Mouse (Mus musculus): ENCODE measurements at regions not wholly inside any gene's neighbourhood (a gene's known extent, or its start where the extent isn't known, plus 50 kb on each side); places are given as distances from the start of the nearest gene placed in this dataset.

DNA sequence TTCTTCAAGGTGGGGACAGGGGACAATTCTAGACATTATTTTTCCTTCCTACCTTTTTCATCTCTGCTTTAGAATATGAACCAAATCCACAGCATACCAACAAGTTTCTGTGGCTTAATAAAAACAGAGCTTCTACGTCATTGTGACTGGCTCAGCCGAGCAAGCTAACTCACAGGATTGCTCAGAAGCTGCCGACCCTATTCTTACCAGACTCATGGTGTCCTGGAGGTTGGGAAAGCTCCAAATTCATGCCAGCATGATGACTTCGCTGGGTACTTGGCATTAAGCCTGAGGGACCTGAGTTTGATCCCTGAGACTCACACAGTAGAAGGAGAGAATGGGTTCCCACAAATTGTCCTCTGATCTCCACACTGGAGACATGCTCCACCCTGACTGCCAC, 253.1 kb upstream of the Tbl1xr1 start:
- DNase-seq, result peak; percentile 6 to 20

DNA sequence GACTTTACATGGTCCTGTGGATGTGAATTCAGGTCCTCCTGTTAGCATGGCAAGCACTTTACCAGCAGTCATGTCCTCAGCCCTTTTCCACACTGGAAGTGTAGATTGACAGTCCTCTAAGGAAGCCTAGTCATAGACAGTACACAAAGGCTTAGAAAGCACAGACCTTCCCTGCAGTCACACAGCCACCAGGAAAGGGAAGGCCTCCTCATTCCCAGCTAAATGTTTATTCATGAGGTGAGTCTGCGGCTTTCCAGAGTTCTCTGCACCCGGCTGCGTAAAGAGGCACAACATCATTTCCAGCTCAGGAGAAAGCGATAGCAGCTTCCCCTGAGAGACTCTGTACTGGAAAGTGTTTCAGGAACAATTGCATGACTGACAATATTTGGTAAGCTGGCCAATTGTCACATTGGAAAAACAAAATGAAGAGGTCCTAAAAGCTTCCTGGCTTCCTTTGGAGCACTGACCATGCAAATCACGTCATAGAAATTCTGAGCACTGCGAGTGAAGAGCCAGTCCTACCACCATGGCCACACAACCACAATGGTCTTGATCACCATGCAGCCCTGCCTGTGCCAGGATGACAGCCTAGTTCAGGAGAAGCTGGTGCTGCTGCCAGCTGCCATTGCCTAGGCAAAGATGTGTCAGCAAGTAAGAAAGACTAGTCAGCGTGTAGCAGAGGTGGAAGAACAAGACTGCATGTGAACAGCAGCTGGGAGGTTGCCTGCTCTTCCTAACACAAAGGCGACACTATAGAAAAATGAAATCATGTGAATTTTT, 252.2 kb upstream of the Tbl1xr1 start:
- DNase-seq, result peak; percentile 11 to 17

DNA sequence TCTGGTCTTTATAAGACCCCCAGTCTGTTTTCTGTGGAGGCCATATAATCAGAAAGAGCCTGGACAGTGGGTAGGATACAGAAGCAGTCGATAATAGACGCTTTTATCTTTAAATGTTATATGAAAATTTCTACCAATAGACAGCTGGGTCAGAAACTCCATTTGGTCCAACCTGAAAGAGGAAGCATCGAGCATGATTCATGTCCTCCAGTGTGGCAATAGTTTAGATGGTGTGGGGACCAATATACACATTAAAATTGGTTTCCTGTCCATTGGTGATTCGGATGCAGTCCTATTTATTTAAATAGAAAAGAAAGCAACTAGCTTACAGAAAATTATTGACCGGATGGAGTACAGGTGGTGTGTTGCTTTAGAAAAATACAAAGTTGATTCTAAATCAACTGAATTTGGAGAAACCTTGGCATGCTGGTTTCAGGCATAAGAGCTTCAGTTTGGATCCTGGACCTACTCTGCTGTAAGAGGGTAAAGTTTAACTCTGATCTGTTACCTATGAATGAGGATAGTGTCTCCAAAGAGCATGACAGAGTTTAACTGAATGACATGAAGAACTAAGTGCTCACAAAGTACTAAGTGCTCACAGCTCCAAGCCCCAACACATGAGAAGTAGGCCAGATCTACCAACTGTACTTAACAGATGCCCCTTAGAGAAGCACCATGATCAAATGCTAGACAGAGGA, 251.4 kb upstream of the Tbl1xr1 start:
- DNase-seq, result no peak

DNA sequence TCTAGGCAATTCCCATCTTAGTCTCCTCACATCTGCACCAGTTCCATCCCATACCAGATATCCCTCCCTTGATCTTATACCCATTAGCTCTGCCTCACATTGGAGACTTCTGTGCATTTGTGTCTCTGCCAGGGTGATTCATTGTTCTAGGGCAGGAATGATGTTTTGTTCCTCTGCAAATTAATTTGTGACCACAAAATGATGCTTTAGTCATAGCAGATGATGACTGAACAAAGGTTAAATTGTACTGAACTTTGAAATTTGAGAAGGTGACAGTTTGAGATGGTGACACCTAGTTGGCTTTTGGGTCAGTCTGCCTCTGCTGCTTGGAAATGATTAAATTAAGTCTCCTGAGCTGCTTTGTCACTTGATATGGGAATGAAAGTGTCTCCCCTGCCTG, 248.8 kb upstream of the Tbl1xr1 start:
- DNase-seq, result no peak

DNA sequence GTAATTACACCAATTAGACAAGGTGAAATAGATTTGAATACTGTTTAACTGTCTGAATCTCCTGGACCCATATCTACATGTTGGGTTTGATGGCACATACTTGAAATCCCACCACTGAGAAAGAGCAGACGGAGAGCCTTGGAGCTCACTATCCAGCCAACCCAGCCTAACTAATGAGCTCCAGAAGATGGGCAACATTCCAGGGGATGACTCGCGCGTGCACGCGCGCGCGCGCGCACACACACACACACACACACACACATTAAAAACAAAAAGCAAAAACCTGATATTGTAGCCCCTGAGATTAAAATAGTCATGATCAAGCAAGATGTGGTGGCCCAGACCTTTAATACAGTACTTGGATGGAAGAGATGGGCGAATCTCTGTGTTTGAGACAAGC, 243.3 kb upstream of the Tbl1xr1 start:
- peak; percentile 61 for DNase-seq

DNA sequence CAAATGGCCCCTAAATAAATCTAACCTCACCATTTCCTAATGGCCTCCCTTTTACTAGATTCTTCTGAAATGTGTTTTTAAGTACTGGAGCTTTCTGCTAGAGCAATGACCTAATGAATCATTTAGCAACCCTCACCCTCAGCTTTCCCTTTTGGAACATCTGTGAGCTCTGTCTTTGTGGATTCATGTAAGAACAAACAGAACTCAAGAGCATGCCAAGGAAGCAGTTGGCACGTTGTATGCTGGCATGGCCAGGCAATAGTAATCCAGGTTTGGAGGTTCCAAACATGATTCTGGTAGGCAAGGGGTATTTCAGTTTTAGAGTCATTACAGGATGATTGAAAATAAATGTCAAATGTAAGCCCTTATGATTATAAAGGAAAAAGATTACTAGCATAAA, 240.9 kb upstream of the Tbl1xr1 start:
- peak; percentile 57 to 58 for DNase-seq

DNA sequence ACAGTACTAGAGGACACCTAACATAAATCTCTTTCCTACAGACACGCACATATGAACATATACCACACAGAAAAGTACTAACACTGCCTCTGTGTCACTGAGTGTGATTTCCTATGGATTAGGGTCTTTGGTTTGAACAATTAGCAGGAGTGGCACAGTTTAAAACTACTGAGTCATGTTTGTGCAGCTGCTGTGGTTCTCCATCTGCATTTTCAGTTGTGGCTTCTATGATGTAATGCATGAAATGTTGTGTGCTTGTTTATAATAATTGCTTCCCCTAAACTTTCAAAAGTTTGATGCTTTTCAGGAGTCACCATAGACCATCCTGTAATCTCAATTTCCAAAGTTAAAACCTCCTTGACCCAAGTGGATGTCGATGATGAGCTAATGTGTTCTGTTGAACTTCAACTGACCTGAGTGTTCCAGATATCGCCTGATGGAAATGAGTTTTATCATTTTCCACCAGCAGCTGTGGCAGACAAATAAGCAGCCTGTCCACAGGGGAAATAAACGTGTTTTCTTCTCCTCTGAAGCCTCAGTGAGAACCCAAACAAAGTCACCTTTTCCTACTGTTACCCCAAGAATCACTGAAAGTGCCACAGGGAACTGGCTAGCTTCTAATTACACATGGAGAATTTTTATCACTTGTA, 239.0 kb upstream of the Tbl1xr1 start:
- DNase-seq, result no peak

DNA sequence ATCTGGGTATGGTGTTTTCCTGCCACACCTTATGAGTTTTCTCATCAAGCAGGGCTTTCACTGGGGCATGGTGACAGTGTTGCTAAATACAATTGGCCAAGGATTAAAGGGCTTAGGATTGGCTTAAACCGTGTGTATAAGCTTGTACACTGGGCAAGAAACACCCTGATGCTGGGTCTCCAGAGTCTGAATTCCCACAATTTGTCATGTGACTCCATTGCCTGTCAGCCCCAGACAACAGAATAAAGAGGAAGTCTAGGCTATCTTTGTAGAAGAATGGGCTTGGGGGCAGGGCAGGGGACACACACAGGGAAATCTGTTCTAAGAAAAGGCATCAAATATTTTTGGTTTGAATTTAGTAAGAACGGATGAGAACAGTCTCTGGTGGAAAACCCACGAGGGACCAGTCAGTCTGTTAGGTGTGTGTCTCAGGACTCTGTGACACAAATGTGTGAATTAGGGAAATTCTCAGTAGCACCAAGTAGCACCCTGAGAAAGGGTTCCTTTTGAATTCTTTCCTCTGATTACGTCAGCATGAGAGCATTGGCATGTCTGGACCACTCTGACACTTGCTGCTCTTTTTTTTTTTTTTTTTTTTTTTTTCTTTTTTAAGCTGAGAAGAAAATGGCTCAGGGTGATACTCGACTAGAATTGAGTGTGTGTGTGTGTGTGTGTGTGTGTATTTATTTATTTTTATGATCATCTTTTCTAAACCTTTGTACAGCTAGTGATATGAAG, 235.5 kb upstream of the Tbl1xr1 start:
- DNase-seq, result no peak

DNA sequence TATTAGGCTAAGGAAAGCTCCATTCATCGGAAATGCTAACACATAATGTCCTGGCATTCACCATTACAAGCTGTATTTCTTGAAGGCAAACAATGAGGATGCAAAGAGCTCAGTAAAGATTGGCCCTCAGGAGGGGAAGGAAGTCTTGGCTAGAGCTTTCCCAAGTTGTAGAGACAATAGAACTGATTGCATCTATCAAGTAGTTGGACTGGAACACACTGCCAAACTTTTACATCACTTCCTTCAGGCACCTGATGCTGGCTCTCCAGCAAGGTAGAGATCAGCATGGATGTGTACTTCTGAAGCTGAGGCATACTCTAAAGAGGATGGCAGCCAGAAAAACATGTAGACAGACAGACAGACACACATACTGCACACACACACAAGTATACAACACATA, 234.9 kb upstream of the Tbl1xr1 start:
- DNase-seq, result no peak

DNA sequence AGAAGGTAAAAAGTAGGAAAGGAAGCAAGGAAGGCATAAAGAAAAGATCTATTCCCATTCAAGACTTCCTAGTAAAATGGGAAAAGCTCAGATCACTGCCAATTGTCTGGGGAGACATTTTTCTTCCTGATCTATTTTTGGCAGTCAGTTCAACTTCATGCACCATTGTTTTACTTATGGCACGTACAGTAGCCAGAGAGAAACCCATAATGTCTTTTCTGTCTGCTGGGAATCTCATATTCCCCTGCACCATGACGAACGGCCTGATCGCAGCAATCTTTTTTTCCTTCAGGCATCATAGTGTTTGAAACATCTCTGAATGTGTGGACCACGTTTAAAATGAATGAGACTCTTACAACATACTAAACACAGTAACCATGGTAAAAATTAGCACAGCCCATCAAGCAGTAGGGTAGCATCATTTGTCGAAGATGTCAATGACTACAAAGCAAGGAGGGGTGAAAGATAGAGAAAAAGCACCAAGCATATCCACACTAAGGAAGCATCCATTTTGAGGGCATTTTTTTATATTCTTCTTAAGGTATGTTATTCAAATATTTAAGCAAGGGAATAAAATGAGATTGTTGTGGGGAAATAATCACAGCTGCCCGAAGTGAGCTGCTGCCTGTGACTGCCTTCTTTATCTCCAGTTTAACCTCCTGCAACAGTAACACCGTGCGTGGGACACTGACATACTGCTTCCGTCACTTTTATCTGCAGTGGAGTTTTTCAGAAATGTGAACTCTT, 233.7 kb upstream of the Tbl1xr1 start:
- no peak for DNase-seq

DNA sequence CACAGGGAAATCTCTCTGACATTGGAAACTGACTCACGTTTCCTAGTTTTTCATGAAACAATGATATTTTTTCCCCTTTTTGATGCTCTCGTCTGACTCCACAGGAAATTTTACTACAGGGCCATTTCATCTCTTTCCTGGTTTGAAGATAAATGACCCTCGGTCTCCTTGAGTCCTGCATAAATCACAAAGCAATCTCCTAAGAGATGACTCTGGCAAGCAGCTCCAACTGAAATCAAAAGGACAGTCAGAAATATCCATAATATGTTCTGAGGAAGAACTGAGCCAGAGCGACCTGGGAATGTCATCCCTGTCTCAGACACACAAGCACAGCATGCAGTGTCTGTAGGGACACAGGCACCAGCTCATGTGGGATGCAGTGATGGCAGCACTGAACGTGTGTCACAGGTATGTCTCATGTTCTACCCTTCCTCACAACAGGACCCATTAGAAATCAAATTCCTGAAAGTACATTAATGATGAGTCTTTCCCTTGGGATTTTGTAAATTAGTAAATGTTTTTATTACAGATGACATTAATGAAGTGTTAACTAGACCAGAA, 233.1 kb upstream of the Tbl1xr1 start:
- DNase-seq, result no peak

DNA sequence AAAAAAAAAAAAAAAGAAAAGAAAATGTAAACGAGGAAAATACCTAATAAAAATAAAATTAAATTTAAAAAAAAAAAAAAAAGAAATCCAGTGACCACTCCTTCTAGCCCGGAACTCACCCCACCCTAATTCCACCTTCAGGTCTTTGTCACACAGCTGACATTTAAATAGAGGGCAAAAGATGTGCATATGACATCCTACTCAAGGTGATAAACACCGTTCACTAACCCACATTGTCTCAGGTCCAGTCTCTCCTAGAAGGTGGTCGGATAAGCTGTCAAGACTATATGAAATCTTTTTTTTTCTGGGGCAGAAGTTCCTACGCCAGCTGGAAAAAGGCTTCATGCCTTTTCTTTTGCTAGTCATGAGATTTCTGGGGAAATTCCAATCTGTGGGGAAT, 226.6 kb upstream of the Tbl1xr1 start:
- no peak for DNase-seq

DNA sequence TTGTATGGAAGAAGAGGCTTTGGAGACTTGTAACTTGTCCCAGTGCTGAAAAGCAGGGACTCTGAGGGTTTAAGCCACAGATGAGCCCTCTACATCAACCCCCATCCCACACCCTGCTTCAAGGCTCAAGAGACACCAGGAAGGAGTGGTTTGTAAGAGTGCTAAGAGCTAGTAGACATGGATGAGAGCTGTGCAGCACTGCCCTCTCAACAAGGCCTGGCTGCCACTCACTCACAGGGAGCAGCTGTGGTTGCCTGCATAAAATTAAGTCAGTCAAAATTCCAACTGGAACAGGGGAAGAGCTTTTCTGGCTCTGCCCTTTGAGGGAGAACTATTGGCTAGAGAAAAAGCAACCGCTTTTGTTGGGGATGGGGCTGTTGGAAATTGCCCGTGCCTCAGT, 225.5 kb upstream of the Tbl1xr1 start:
- no peak for DNase-seq

DNA sequence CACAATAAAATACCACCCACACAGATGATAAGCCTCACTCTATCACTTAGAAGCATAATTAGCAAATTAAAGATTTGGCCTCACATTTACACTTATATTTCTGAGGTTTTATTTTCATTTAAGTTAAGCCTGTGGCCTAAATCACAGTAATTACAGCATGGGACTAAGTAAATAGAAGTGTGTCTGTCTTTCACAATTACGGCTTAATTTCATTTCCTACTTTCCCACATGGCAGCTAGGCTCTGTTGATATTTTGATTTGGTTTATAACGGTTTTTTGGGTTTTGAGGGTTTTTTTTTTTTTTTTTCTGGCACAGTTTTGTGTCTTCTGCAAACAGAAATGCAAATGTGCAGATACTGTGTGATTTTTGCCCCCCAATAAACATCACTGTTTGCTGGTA, 222.1 kb upstream of the Tbl1xr1 start:
- DNase-seq, result no peak

DNA sequence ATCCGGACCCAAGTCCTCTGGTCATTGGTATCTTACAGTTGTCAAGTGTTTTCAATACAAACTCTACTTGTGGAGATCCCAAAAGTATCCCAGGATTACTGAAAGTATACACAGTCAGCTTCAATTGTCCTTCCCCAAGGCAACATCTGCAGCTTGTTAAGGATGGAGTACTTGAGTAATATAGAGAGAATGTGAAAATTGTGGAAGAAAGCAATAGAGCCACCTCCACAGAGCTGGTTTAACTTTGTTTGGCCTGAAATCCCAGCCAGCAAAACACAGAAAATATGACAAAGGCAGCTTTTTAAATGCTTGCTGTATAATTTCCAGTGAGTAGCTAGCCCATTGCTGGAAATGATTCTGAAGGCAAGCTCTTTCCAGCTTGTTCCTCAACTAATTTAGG, 217.0 kb upstream of the Tbl1xr1 start:
- DNase-seq, result no peak

DNA sequence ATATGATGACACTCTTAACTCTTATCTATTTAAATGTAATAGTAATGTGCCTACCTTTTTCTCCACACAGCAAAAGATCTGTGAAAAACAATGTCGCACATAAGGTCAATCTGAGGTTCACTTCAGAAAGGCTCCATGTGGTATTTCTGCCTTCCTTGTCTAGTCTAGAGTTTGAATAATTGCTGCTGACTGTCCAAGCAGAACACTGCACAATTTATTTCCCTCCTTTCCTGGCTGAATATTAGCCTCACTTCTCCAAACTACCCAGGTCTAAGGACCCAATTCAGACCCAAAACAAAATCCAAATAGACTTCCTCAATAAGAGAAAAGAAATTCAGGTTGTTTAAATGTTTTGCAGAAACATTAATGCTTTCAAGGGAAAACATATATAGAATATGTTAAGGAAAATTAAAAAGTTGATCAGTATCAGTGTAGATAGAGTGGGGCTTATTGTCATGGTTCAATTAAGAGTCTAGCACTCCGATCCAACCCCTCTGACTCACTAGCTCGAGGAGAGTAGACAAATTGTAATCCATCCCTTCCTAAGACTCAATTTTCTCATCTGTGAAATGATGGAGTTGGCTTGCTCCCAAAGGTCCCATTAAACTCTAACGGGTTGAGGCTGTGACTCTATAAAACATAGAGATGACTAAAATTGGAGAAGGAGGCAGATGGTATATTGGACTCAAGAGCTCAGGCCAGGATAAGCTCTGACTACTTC, 215.4 kb upstream of the Tbl1xr1 start:
- no peak for DNase-seq

DNA sequence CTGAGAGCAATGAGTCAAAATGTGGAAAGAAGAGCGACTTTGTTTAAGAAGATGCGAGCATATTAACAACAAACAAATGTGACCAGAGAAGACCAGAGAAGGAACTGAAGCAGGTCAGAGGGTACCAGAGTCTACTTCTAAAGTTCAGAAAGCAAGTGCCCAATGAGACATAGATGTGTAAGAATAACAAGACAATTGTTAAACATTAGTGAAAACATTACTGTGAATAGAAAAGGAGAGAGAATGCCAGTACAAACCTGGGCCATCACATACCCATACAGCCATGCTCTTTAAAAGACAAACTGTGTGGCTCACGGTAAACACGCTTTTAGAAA, 214.8 kb upstream of the Tbl1xr1 start:
- DNase-seq, result no peak

DNA sequence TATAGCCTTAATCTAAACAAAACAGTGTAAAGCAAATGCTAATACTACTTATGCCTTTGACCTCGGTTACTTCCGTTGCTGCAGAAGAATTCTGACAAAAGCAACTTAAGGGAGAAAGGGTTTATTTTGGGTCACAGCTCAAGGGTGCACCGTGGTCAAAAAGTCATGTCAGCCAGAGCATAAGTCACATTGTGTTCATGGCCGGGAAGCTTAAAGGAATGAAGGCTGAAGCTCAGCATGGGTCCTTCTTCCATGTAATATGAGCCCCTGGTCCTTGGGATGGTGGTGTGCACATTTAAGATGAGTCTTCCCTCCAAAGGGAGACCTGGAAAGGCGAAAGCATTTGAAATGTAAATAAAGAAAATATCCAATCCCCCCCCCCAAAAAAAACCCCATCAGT, 212.1 kb upstream of the Tbl1xr1 start:
- DNase-seq, result no peak

DNA sequence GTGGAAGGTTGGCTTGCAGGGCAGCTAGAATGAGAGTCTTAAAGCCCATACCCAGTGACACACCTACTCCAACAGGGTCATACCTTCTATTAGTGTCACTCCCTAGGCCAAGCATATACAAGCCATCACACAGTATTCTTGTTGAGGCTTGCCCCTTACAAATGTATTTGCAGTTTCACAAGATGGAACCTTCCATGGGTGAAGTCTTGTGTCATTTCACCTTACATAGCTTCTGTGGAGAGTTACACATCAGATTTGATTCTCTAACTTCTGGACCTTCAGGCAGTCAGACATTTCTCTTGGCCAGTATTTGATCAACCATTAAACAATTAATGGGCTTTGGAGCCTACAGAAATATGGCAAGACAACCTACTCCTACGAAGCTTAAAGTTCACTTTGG, 210.6 kb upstream of the Tbl1xr1 start:
- no peak for DNase-seq

DNA sequence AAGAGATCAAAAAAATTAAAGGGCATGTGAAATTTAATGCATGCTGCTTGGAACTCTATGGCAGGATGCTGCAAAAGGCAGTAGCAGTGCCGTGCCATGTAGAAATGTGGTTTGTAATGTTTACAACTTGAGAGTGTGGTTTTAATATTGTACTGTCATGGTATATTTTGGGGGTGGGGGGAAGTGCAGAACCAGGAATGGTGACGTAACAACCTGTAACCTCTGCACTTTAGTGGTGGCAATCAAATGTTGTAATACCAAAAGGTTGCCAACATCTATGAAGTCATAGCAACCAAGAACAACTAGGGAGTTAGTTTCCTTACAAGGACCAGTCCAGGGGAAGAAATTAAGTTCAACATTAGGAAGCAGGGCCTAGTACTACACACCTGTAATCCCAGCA, 198.1 kb upstream of the Tbl1xr1 start:
- no peak for DNase-seq

DNA sequence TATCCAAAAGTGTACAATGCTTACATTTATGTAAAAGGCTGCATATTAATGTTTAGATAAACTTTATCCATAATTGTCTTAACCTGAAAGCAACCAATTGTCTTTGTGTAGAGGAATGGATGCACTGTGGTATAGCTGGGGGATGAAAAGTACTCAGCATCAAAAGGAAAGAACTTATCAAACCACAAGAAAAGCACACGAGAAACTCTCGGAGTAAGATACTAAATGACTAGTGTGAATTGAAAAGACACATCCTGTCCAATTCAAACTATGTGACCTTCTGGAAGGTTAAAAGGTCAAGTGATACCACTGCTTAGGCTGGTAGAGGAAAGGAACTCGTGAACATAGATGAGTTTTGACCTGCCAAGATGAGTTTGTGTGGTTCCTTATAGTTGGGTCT, 192.2 kb upstream of the Tbl1xr1 start:
- no peak for DNase-seq

DNA sequence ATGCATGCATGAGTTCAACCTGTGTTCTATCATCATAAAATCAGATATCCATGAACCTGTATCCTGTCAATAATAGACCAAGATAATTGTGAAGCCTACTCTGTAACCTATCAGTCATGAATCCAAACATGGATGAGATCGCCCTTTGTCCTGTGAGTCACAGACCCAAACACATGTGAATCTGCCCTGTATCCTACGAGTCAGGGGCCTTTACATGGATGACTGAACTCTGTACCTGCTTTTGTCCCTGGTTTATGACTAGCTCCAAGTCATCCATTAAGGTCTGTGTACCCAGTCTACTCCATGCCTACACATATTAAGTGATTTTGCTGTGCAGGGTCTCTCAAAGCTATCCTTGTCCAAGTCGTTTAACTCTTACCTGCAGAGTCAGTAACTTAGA, 187.7 kb upstream of the Tbl1xr1 start:
- no peak for DNase-seq

Data from cerebellum, postnatal 14 days (tissue).